21 mouse cellular contexts compared by ENCODE assay signal in genomic region chr8:57585128-57585442, GRCm38 (mm10).
DNase-seq lines count a peak whose midpoint lies in the region; ATAC-seq lines count a peak whose summit lies in the region.
"Had no signal": no experiment of that assay in that cellular context is flagged by ENCODE, and none has a peak within 500 bp of the region (broad histone marks: within the 10 kb centered on the region; RNA-seq: fewer than 3 reads in every experiment).

No protein-coding gene starts in this region.

- H3K27me3 ChIP-seq in forebrain, embryonic 12.5 days: no peaks in the 10 kb centered on the region
- H3K27me3 ChIP-seq in forebrain, embryonic 14.5 days (replicated peaks; ENCODE audit: control insufficient read depth, insufficient read depth, low read length): no peaks in the 10 kb centered on the region
- no peaks in the 10 kb centered on the region for H3K27me3 ChIP-seq in hindbrain, embryonic 16.5 days (replicated peaks; ENCODE audit: control insufficient read depth, insufficient read depth, low read length)
- H3K27me3 ChIP-seq in hindbrain, embryonic 11.5 days (ENCODE audit: control insufficient read depth, insufficient read depth, low read length): no peaks in the 10 kb centered on the region
- H3K27me3 ChIP-seq: embryonic facial prominence, embryonic 12.5 days; heart, embryonic 15.5 days; hindbrain, embryonic 15.5 days had no signal

- no peaks in the 10 kb centered on the region for H3K9me3 ChIP-seq in forebrain, embryonic 12.5 days
- no peaks in the 10 kb centered on the region for H3K9me3 ChIP-seq in forebrain, embryonic 14.5 days (replicated peaks; ENCODE audit: control insufficient read depth, low read length)
- no peaks in the 10 kb centered on the region for H3K9me3 ChIP-seq in hindbrain, embryonic 16.5 days (ENCODE audit: control insufficient read depth, low read length)
- H3K9me3 ChIP-seq in hindbrain, embryonic 11.5 days (ENCODE audit: control insufficient read depth, low read length): no peaks in the 10 kb centered on the region
- H3K9me3 ChIP-seq: embryonic facial prominence, embryonic 12.5 days; heart, embryonic 12.5 days; heart, embryonic 15.5 days; hindbrain, embryonic 10.5 days; hindbrain, embryonic 15.5 days had no signal

- peak overlapping the region; percentile 42; the same call in 1 of the 2 replicates for H3K27ac ChIP-seq in forebrain, embryonic 12.5 days
- no peak overlapping the region for H3K27ac ChIP-seq in forebrain, embryonic 14.5 days (ENCODE audit: low read depth, low read length)
- H3K27ac ChIP-seq in hindbrain, embryonic 16.5 days (ENCODE audit: low read depth, low read length): no peak overlapping the region
- H3K27ac ChIP-seq in hindbrain, embryonic 11.5 days (ENCODE audit: low read depth, low read length): no peak overlapping the region
- H3K27ac ChIP-seq: embryonic facial prominence, embryonic 12.5 days; heart, embryonic 15.5 days; hindbrain, embryonic 10.5 days; hindbrain, embryonic 15.5 days had no signal

- H3K9ac ChIP-seq in forebrain, embryonic 12.5 days: no peak overlapping the region
- H3K9ac ChIP-seq in forebrain, embryonic 14.5 days (ENCODE audit: low read length): no peak overlapping the region
- H3K9ac ChIP-seq in hindbrain, embryonic 16.5 days (ENCODE audit: low read depth, low read length): no peak overlapping the region
- H3K9ac ChIP-seq in hindbrain, embryonic 11.5 days (ENCODE audit: low read depth, low read length): no peak overlapping the region
- H3K9ac ChIP-seq: embryonic facial prominence, embryonic 12.5 days; heart, embryonic 12.5 days; heart, embryonic 15.5 days; hindbrain, embryonic 15.5 days had no signal

- H3K4me1 ChIP-seq in forebrain, embryonic 12.5 days: peaks cover 16% of the 10 kb centered on the region; the same call in 1 of the 2 replicates
- peaks cover 14% of the 10 kb centered on the region for H3K4me1 ChIP-seq in forebrain, embryonic 14.5 days (ENCODE audit: control insufficient read depth, insufficient read depth, low read length)
- no peaks in the 10 kb centered on the region for H3K4me1 ChIP-seq in hindbrain, embryonic 16.5 days (ENCODE audit: control insufficient read depth, insufficient read depth, low read depth, low read length)
- no peaks in the 10 kb centered on the region for H3K4me1 ChIP-seq in hindbrain, embryonic 11.5 days (replicated peaks; ENCODE audit: control insufficient read depth, insufficient read depth, low read length)
- H3K4me1 ChIP-seq: embryonic facial prominence, embryonic 12.5 days; heart, embryonic 12.5 days; heart, embryonic 15.5 days had no signal

- H3K4me3 ChIP-seq in forebrain, embryonic 12.5 days (replicated peaks): no peak overlapping the region
- H3K4me3 ChIP-seq in forebrain, embryonic 14.5 days (ENCODE audit: low read depth, low read length): no peak overlapping the region
- H3K4me3 ChIP-seq in hindbrain, embryonic 16.5 days (ENCODE audit: low read length): no peak overlapping the region
- H3K4me3 ChIP-seq in hindbrain, embryonic 11.5 days (ENCODE audit: low read depth, low read length): no peak overlapping the region
- H3K4me3 ChIP-seq: embryonic facial prominence, embryonic 12.5 days; erythroblast, embryonic 14.5 days; heart, embryonic 12.5 days; heart, embryonic 15.5 days; hindbrain, embryonic 10.5 days; hindbrain, embryonic 15.5 days had no signal

- no peak overlapping the region for H3K4me2 ChIP-seq in forebrain, embryonic 12.5 days
- H3K4me2 ChIP-seq in forebrain, embryonic 14.5 days (ENCODE audit: low read length): no peak overlapping the region
- H3K4me2 ChIP-seq in hindbrain, embryonic 16.5 days (ENCODE audit: low read length): no peak overlapping the region
- H3K4me2 ChIP-seq in hindbrain, embryonic 11.5 days (replicated peaks; ENCODE audit: low read depth, low read length): no peak overlapping the region
- H3K4me2 ChIP-seq: embryonic facial prominence, embryonic 12.5 days; heart, embryonic 12.5 days; heart, embryonic 15.5 days; hindbrain, embryonic 15.5 days had no signal

- ATAC-seq in cerebellum, adult (ENCODE audit: insufficient number of reproducible peaks, low FRiP score, low TSS enrichment): no peak; the same call in 1 of the 2 replicates
- ATAC-seq in forebrain, embryonic 12.5 days (ENCODE audit: low FRiP score): peak; percentile 45; the same call in 1 of the 2 replicates
- no peak for ATAC-seq in forebrain, embryonic 14.5 days
- 0 out of 2 replicates have a peak, but pooled peaks have one; percentile 28 for ATAC-seq in hindbrain, embryonic 16.5 days
- ATAC-seq in hindbrain, embryonic 11.5 days (ENCODE audit: low FRiP score): no peak
- ATAC-seq: CD4-positive, CD25-positive, alpha-beta regulatory T cell, adult 4 months; inflammation-experienced regulatory T-cells, adult 6 months; intestine, embryonic 16.5 days had no signal

- H3K36me3 ChIP-seq in forebrain, embryonic 12.5 days (replicated peaks): no peaks in the 10 kb centered on the region
- H3K36me3 ChIP-seq in forebrain, embryonic 14.5 days (ENCODE audit: control insufficient read depth, insufficient read depth, low read length): no peaks in the 10 kb centered on the region
- no peaks in the 10 kb centered on the region for H3K36me3 ChIP-seq in hindbrain, embryonic 16.5 days (ENCODE audit: control insufficient read depth, insufficient read depth, low read length)
- no peaks in the 10 kb centered on the region for H3K36me3 ChIP-seq in hindbrain, embryonic 11.5 days (ENCODE audit: control insufficient read depth, insufficient read depth, low read length)
- H3K36me3 ChIP-seq: embryonic facial prominence, embryonic 12.5 days; heart, embryonic 12.5 days; heart, embryonic 15.5 days; hindbrain, embryonic 15.5 days had no signal

- peak; percentile 56 for DNase-seq in cerebellum, adult 9-11 months
- DNase-seq in forebrain, embryonic 14.5 days (ENCODE audit: low spot score): no peak
- no peak for DNase-seq in hindbrain, embryonic 11.5 days (ENCODE audit: low spot score)
- DNase-seq: gastrocnemius, postnatal 25 days; heart, adult 18-20 months; heart, postnatal 10 days; heart, postnatal 36 days; kidney, adult 18-20 months; kidney, adult 9 months had no signal

- WGBS in forebrain, embryonic 12.5 days: 86% methylated on average over 5 of the region's 5 CpGs
- WGBS in forebrain, embryonic 14.5 days: 69% methylated on average over 5 of the region's 5 CpGs
- WGBS in hindbrain, embryonic 16.5 days: 86% methylated on average over 5 of the region's 5 CpGs
- WGBS in hindbrain, embryonic 11.5 days: 94% methylated on average over 5 of the region's 5 CpGs

Comparison
In these comparisons a context has a peak if more than half of its experiments do, and no peak if none do; other contexts are left out.
1. ATAC-seq: peak in forebrain, embryonic 12.5 days (single experiment) and hindbrain, embryonic 16.5 days (single experiment); none in cerebellum, adult (single experiment), forebrain, embryonic 14.5 days (single experiment) and hindbrain, embryonic 11.5 days (single experiment).